Mouse (Mus musculus) lung, postnatal 25 days (tissue): ENCODE measurements around the gene Htr5a.

Experiments
- DNase-seq: peaks from one replicate; pipeline ENCODE4 v3.0.0; 2022; ENCODE audit warnings: low spot score

The Htr5a gene

DNA sequence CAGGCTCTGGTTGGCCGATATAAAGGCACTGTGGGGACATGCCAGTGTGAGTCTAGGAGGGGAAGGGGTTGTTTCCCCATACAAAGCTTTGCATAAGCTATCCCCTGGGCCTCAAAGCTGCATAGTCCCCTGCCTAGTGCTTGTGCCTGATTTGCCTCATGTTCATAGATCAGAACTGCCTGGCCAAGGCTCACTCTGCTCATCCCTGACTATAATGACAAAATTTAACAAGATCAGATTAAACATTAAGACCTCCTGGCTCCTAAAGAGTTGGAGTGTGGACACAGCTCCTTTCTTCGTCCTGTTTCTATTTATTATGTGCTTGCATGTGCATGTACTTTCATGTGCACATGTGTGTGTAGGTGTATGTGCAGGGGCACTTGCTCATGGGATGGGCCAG is 39.3 kb downstream of the Htr5a start:
- no peak for DNase-seq

DNA sequence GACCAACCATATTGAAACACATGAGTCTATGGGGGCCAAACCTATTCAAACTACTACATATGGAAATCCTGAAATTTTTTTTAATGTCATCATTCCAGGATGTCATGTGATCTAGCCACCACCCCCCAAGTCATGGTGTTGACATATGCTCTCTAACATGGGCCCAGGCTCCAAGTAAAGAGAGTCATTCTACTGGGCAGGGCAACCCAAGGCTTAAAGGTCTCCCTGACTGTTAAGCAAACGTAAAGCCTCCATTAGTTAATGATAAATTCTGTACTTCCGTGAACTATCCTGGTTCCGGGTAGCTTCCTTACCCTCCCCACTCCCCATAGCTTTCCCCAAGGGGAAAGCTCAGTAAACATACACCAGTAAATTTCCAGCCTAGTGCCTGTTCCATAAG is 46.1 kb downstream of the Htr5a start:
- no peak for DNase-seq

- DNase-seq, result no peak
These were observed 54.0 kb downstream of the Htr5a start for GRCm38 (mm10) chr5:27895961-27896360.

GRCm38 (mm10) chr5:27899756-27900155 is 57.8 kb downstream of the Htr5a start:
- no peak for DNase-seq

- no peak for DNase-seq
These were observed 58.2 kb downstream of the Htr5a start for GRCm38 (mm10) chr5:27900186-27900585.
